Mouse (Mus musculus) cerebellum, postnatal 36 days (tissue): ENCODE results near the gene Cdkl3.

ENCODE experiments used
- DNase-seq, 2 experiments: peaks; one replicate each; pipeline ENCODE4 v3.0.0; 2021 to 2022; ENCODE audit warnings: mixed read lengths in 2 of 2

Cdkl3 gene

GRCm38 (mm10) chr11:52003772-52004528 is at the start of gene Cdkl3:
Cdkl3 (plus strand) TSS chr11:52004221.
- DNase-seq = peak; percentile 87 to 91

DNA sequence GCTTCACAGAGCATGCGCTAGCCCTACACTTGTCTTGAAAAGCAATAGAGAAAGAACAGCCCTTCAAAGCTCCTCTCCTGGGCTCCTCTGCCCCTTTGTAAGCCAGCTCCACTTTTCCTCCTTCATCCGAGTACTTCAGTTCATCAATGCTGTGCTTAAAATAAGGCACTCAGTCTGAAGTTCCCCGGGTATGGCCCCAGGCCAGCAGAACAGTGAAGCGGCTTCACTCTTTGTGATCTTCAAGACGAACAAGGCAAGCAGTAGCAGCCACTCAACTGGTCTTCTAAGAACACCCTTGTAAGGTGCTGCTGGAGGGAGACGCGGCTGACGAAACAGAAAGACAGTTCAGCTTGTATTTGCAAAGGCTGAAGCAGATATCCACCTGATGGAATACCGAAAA is 47.9 kb upstream of the Cdkl3 start:
- no peak for DNase-seq

DNA sequence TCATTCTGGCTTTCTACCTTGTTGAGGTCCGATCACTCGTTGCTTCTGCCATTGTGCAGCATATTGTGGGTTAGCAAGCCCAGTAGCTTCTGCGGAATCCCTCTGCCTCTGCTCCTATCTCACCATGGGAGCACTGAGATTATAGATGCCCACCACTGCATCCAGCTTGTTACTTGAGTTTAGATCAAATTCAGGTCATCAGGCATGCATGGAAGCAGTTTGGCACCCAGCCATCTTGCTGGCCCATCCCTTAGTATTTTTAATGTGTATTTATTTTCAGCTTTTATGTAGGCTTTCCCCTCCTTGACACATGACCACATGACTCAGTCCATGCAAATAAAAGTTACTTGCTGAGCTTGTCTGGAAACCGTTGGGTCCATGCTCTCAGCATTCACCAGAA is 46.3 kb upstream of the Cdkl3 start:
- DNase-seq = no peak

DNA sequence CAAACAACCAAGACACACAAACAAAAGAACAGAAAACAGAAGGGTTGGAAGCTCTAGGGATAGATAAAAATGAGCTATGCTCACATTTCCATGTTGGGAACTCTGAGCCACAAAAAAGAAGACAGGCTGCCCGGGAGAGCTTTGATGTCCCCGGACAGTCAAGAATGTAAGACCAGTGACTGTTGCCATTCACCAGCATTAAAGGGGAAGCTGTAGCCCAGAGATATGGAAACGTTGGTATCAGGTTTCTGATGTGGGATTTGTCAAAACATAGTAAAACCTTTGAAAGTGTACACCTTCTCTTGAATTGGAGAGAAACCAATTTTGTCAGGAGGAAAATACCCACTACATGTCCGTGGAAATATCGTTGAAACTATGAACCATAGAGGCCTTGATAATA is 44.5 kb upstream of the Cdkl3 start:
- no peak for DNase-seq

DNA sequence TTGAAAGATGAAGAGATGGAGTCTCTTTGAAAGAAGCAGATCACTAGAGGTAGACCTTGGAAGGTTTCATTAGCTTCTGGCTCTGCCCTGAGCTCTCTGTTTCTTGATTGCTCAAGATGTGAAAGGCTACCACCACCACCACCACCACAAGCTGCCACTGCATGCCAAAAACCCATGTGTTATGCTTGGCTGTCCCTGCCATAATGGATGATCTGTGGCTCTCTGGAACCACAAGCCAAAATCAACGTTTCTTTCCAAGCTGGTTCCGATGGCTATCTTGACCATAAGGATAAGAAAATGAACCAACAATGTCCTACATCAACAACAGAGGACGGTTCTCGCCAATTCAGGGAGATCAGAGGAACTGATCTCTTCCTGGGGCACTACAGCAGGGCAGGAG is 44.0 kb upstream of the Cdkl3 start:
- no peak for DNase-seq

DNA sequence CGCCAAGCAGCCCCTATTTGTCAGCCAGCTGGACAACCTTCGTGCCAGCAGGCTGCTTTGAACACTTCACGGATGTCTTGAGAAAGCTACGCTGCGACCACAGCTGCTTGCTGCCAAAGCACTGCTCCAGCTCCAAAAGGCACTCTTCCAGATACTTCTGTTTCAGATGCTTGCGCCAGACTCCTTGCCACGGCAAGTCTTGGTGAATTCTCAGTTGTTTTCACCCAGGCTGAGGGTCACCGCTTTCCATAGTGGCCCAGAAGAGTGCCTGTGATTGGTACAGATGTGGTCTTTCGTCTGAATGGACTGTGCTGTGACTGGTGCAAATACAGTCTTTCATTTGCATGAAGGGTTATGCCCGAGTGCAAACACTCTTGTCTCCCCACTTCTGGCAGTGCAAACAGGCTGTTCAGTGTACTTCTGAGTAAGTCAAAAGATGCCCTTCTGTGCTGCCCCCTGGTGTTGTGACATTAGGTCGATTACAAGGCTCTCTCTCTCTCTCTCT is 43.0 kb upstream of the Cdkl3 start:
- no peak for DNase-seq

DNA sequence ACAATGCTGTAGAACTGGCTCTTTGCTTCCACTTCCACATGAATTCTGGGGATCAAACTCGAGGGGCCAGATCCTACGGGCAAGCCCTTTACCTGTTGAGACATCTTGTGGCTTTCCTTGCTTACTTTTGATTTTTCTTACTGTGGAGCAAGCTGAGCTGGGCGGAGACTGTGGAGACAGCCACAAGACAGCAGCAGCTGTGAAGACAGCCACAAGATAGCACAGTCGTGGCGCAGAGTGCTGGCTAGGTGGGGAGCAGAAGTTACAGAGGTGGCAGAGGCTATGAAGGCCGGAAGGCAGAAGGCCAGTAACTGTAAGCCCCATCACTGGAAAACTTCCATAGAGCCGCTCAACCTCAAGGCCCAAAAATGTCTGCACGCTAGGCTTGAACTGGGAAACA is 42.3 kb upstream of the Cdkl3 start:
- DNase-seq = no peak

DNA sequence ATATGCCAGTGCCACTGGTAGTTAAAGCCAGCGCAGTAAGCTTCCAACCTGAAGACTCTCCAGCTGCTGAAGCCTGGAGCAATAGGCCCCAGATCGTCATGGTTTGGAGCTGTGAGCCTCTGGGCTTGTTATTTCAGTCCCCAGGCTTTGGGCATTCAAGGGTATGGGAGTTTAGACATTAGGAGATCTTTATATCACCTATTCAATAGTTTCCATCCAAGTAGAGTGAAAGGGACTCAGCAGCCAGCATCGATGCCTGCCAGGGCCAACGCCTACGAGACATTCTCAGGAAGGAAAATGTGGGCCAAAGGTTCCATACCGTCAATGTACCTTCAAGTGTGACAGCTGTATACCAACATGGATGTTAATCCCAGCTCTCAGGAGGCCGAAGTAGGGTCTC is 41.7 kb upstream of the Cdkl3 start:
- DNase-seq = no peak

DNA sequence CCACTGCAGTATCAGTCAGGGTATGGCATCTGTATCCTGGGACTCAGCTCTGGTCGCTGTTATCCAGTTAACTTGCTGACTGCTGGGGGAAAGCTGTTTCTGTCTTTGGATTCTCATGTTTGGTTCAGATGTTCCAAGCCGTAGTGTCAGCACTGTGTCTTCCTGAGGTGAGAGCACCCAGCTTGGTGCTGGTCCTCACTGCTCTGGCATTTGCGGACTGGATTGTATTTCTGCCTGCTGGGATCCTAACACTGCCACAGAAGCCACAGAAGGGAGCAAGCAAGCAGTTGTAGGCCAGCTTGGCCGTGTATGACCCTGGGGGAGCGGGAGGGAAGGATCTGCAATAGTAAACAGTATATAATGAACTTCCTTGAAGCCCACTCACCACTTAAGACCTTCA is 37.4 kb upstream of the Cdkl3 start:
- no peak for DNase-seq

DNA sequence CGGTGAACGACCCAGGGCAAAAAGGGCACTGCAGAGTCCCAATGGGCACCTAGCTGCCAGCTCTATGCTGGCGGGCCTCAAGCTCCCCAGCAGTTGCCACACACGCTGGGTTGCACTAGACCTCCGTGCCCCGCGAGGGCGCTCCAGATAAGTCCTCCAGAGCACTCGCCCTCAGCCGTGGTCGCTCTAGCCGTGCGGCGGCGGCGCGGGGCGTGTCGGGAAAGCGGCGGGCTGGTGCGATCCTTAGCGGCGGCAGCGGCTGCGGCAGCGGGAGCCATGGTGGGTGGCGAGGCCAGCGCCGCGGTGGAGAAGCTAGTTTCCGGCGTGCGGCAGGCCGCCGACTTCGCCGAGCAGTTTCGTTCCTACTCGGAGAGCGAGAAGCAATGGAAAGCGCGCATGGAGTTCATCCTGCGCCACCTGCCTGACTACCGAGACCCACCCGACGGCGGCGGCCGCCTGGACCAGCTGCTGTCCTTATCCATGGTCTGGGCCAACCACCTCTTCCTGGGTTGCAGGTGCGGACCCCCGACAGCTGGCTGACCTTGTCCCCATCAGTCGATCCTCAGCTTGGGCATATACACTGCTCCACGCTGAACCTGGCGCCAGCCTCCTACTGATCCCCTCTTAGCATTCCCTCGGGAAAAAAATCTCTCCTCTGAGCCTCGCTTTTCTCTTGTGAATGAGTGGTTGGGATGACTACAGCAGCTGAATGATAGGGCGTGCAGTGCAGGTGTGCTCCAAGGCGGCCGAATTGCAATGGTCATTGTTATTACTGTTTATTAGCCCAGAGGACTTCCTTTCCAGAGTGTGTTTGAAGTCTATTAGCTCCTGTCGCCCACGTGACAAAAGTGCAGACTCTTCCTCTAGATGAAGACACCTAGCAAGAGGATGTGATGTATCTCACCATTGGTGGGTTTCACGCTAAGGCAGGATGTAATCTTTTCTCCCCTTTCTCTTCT is 36.3 kb upstream of the Cdkl3 start, which contains the start of gene Cdkn2aipnl:
TSS of gene Cdkn2aipnl (plus strand) at position 219 of the 959 bp plus-strand sequence.
- peak; percentile 99 for DNase-seq

DNA sequence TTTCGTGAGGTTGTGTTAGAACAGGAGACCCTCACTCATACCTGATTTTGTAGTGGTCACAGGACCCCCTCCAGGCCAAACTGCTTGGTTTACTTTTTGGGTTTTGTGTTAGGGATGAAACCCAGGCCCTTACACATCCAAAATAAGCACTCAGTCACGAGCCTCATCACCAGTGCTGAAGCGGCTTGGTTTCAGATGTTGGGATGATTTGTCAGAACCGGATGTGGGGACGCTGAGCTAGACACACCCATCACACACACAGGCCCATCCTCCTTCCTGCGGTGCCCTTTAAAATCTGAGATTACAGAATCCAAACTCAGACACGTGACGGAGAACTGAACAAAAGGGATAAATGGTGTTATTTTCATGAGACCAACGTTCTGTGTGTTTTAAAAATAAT is 35.1 kb upstream of the Cdkl3 start:
- no peak for DNase-seq

- DNase-seq = no peak
These were observed 34.5 kb upstream of the Cdkl3 start for GRCm38 (mm10) chr11:51969511-51969910.

- DNase-seq = no peak
These were observed 32.4 kb upstream of the Cdkl3 start for GRCm38 (mm10) chr11:51971644-51972043.

GRCm38 (mm10) chr11:51999611-52000289 is 4.3 kb upstream of the Cdkl3 start:
- peak; percentile 46 to 47 for DNase-seq

DNA sequence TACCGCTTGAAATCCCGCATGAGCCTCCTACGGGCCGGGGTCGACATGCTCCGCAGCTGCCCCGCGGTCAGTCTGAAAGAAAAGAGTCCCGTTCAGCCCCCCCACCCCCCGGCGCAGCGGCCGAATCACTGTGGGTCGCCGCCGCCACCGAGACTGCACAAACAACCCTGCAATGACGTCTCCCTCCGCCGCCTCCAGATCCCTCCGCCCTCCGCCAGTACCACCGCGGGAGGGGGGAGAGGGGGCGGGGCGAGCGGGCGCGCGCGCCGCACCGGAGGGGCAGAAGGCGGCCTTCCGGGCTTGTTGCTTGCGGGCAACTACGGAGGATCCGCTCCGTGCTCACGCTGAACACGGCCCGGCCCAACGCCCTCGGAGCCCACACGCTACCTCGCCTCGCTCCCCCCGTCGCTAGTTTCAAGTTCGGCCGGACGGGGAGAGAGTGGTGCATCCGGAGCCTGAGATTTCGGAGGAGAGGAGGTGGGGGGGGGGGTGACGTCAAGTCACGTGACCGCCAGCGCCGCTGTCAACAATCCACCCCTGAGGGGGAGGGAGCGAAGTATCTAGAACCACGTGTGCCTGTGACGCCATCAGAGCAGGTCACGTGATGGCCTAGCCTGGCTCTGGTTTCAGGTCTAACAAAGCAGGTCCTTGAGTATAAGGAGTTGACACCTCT is 3.6 kb upstream of the Cdkl3 start, which contains the start of gene Ube2b:
TSS of gene Ube2b (minus strand) at position 473 of the 673 bp plus-strand sequence.
- DNase-seq = peak; percentile 94

- no peak for DNase-seq
These were observed 2.7 kb upstream of the Cdkl3 start for GRCm38 (mm10) chr11:52001341-52001740.

- DNase-seq = no peak
These were observed 2.2 kb upstream of the Cdkl3 start for GRCm38 (mm10) chr11:52001861-52002260.

DNA sequence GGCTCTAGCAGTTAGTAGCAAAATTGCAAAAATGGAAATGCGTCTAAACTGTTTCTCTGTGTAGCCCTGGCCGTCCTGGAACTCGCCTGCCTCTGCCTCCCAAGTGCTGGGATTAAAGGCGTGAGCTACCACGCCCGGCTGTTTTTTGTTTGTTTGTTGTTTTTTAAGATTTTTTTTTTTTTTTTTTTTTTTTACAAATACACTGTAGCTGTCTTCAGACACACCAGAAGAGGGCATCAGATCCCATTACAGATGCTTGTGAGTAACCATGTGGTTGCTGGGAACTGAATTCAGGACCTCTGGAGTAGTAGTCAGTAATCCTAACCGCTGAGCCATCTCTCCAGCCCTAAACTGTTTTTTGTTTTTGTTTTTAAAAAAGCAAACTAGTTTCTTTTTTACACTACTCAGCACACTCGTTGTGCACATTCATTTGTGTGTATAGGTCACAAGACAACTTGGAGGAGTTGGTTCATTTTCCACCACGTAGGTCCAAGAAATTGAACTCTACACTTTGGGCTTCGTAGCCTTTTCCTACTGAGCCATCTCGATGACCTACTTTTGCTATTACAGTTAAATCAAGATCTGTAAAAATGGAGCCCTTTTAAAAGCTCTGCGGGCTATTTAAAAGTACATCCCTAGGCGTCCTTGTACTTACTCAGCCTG is 1.0 kb upstream of the Cdkl3 start:
- no peak for DNase-seq

- no peak for DNase-seq
These were observed 583 bp upstream of the Cdkl3 start for GRCm38 (mm10) chr11:52003505-52003771.

DNA sequence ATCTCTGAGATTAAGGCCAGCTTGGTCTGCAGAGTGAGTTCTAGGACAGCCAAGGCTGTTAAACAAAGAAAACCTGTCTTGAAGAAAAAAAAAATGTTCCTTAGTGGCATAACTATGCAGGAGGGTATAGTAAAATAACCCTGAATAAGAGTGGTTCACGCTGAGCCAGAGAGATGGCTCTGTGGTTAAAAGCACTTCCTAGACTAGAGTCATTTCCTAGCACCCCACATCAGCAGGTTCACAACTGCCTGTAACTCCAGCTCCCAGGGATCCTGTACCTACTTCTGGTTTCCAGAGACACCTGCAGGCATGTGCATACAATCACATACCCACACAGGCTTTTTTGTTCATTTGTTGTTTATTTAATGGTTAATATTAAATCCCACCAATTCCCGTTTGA is 1.6 kb downstream of the Cdkl3 start:
- no peak for DNase-seq

- DNase-seq = no peak
These were observed 7.0 kb downstream of the Cdkl3 start for GRCm38 (mm10) chr11:52011011-52011410.

DNA sequence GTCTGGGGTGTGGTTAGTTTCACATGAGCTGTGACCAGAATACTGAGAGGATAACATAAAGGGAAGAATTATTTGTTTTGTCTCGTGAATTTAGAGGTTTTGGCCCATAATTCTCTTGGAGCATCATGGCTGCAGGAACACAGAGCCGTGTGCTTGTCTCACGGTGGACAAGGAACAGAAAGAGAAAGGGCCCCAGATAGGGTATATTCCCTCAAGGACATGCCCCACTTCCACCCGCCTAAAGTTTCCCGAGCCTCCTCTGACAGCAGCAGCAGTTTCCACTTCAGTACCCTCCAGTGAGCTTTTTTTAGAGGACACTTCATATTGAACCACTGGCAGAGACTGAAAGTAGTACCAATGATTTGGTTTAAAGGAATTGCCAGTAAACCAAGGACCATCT is 7.5 kb downstream of the Cdkl3 start:
- no peak for DNase-seq
